Mouse (Mus musculus) lung, postnatal 25 days (tissue): ENCODE measurements at regions not wholly inside any gene's neighbourhood (a gene's known extent, or its start where the extent isn't known, plus 50 kb on each side); places are given as distances from the start of the nearest gene placed in this dataset.
"Not testable (repeated sequence)": the region's sequence is repeated elsewhere in the genome, so short reads cannot be mapped to it uniquely, and the experiment has no call there.

Experiments used
- DNase-seq: peaks from one replicate; pipeline ENCODE4 v3.0.0; 2022; ENCODE audit warnings: low spot score

DNA sequence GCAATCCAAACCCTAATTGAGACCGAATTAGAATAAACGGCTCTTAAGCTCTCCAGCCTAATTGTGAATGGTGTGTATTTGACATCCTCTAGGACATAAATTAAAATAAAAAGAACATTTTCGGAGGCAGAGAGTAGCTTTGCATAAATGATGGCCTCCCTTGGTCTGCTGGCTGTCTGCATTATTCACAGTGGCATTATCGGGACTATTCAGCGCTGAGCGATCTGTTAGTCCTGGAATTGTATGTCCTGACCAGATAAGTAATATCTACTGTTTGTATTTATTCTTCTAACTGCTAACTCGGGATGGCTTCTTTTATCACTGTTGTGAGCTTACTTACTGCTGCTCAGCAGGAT, 299.6 kb downstream of the Chl1 start:
- no peak for DNase-seq

DNA sequence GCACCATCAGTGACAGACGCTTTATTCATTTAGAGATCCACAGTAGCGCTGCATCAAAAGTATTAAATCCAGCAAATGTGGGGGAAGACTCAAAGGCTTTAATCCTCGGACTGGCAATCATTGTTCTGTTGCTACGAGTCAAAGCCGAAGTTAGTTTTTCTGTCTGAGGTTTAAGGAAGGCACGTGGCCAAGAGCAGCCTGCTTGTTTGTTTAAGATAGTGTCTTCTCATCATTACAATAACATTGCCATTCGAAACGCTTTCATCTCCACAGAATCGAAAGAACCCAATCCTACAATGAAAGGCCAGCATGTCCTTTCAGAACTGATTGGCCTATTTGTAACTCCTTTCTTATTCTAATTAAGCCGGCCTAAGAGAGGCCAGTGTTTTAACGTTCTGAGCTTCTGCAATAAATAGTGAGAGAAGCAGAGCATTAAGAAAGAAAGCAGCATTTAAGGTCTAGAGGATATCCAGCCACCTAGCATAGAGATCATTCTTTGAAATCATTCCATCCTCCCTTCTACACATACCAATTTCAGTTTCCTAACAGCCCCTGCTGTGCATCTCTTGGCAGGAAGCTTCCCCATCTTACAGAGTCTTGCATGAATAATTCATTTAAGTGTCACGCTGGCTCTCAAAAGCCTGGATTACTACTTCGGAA, 300.1 kb downstream of the Chl1 start:
- no peak for DNase-seq

DNA sequence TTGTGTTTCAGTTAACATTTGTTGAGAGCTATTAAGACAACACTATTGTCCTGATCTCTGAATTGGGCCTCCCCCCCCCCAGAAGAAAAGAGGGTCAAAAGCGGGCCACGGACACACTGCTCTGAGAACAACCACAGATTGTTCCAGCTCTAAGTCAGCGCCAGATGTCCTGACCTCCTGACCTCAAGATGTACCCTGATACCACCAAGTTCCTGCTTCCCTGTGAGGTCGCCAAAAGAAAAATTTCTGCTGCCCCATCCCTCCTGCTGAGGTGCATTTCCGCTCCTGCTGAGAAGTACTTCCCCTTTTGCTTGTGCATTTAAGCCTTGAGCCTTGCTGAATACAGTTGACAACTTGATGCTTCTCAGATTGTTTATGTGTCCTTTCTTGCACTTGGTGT, 306.0 kb downstream of the Chl1 start:
- DNase-seq, result not testable (repeated sequence)

DNA sequence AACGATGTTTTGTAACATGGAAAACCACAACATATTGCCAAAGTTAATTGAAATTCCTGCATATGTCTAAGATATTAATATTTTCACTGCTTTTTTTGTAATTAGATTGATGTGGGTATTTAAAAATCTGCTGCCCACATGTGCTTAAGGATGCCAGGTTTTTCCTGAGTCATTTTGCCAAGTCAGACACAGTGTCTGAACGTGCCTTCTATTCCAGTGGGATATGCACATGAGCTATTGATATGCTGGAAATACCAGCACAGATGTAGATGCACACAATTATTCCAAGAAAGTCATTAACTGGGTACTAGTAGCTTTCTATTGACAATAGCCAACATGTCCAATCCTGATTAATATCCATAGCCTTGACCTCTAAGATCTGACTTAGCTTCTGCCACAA, 315.7 kb downstream of the Chl1 start:
- no peak for DNase-seq

DNA sequence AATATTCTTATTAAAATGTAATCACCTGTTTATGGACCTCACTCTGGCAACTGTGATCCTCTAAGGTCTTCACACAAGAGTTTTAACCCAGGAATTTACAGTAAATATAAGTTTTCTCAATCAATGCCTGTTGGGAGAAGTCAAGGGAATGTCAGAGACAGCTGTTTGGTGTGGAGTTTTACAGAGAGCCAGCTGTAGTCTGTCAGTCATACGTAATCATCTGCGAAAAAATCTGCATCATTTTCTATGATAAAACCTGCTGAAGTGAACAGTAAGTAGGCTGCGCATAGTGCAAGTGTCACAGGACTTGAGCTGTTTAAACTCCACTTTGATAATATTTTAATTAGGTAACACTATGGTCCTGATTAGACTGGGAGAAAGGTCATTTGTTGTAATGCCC, 317.2 kb downstream of the Chl1 start:
- DNase-seq, result no peak

DNA sequence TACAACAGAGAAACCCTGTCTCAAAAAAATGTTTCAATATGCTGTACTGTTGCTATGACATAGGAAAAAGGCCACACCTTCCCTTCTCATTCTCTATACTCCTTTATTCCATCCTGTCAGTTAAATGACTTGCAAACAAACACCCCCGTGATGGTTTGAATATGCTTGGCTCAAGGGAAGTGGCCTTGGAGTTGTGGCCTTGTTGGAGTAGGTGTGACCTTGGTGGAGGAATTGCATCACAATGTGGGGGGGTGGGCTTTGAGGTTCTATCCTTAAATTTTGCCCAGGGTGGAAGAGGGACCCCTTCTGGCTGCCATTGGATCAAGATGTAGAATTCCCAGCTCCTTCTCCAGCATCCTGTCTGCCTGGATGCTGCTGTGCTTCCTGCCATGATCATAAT, 318.5 kb downstream of the Chl1 start:
- DNase-seq, result no peak

DNA sequence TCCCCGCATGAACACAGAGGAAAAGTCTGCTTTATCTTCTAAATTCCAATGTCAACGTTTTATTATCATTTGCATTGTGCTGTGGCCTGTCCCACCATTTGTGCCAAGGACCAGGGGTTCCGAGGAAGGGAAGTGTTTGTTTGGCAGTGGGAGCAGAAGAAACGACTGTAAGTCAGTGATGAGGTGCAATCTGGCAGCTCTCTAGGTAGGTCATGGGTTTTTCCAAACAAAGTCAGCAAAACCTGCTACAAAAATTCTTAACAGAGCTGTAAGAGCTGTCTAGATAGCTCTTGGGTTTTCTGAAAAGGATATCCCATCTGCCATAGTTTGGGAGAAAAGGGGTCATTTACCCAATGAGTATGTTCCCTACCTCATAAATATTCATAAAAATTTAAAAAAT, 321.9 kb downstream of the Chl1 start:
- no peak for DNase-seq

DNA sequence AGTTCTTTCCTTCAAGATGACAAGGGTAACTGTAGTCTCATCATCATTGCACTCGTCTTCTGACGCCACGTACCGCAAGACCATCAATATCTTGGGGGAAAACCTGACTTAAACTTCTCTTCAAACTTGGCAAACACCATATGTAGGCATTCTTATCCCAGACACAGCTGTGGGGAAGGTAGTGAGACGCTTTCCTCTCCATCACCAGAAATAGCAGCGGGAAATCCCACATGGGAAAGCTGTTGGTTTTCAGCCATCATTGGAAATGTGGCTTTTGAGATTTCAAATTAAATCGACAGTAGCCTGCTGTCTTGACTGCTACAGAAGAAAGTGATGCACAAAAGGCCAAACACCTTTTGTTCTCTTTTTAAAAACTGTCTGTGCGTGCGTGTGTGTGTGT, 322.4 kb downstream of the Chl1 start:
- no peak for DNase-seq

DNA sequence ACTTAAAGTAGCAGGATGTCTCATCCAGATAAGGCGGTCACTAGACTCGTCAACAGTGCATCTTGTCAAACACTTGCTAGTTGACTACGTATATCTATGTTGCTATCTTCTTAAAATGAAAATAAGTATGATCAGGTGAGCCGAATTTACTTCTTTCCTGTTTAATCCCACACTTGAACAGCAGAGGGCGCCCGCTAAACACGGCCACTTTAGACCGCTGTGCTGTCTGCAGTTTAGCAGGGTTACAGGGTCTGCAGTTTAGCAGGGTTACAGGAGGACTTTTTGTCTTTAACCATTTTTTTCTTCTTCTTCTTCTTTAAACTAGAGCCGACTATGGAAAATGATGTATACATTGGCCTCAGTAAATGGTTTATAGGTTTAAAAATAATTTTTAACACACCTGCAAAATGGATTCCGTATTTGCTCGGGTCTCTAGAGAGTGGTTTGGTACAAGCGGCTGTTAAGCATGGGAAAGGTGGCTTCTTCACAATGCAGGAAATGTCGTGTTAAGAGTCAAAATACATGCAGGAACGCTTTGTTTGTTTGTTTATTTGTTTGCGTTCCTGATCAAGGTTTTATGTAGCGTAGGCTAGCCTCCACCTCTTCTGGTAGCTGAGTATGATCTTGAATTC, 323.2 kb downstream of the Chl1 start:
- peak; percentile 2 for DNase-seq

DNA sequence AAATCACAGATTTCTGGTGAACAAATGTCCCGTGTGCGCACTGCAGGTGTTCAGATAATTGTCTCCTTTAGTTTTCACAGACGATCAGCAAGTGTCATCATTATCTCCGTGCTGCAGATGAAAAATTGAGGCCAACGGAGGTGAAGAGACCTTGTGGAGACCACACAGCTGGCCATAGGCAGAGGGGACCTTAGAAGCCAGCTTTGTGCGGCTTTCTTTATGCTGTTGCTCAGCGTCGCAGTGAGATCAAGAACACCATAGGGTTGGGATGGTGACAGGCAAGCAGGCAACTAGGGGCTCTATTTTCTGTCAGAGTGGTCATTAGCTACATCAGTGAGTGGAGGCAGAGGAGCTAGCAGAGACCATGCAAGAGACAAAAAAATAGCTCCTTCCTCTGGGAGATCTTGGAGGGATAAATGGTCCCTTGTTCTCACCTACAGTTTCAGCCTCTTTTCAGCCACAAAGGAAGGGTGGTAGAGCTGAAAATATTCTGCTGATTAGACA, 324.4 kb downstream of the Chl1 start:
- no peak for DNase-seq

DNA sequence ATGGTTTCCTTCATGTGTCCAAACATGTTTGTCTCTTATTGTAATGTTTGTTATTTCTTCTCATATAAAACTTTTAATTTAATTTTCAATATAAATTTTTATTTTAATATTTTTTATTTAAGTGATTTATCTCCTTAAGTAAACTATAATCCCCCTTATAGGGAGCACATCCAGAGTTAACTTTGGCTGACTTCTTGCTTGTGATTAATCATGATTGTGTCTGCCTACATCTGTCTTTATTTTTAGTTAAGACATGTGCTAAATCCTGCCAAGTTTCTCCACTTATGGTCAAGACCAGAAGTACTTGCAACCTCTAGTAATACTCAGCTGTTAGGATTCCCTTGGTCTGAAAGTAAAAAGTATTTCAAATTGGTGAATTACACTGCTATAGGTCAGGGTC, 349.4 kb downstream of the Chl1 start:
- DNase-seq, result no peak

DNA sequence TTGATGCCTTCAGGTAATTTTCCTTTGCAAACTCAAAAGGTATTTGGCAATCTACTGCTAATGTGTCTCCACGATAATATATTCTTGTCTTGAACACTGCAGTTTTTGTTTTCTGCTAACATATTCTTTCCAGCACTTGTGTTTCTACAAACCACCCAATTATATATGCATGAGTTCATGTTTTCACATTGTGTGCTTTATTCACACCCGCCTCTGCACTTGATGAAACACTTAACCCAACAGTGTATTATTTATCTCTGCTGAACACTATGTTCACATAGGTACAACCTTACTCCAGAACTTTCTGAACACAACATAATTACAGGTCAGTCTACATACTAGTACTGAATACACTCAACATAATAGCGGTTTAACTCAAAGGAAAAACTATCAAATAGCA, 383.1 kb downstream of the Chl1 start:
- DNase-seq, result no peak

DNA sequence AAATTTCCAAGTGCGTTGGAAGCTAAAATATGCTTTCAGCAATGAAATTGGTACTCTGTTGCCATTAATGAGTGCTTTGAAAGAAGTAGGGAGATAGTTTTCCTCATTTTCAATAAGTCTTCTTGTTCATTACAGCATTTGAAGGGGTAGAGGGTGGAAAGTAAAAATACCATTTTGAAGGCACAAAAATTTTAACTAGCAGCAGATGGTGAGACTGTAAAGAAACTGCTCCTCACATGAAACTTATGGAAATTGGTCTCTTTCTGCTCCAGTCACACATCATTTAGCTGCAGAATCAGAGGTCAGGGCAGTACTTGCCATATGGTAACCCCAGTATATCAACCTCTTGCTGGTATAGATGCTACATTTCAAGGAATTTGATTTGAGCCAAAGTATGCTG, 414.1 kb downstream of the Chl1 start:
- DNase-seq, result no peak

DNA sequence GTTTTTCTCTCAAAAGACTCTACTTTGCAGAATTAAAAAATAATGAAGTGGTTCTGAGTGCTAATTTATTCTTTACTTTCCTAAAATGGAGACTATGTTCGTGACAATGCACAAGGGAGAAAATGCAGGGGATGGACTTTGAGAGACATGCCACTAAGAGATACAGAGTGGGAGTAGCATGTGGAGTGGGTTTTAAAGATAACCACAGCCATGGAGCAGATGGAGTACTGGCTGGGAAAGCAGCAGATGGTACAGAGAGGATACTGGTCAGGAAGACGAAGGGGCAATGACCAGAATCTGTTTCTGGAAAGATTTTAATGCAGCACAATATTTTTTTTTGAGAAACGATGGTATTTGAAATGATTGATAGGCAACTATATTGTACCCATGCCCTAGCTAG, 416.7 kb downstream of the Chl1 start:
- DNase-seq, result no peak

DNA sequence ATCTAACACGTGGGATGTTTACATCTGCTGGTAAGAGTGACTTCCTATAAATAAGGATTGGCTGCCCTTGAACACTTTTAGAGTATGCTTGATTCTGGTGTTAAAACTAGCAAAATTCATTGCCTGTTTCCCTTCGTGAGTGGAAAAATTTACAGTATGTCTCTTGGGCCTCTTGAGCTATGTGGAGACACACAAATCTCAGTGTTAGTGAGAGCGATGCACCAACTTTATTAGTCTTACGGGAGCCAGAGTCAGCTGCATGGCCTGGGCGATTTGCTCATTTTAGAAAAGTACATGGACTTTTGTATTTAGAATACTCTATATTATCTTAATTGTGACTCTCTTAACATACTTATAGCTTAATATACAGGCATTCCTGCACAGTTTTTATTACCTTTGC, 430.0 kb downstream of the Chl1 start:
- DNase-seq, result no peak

DNA sequence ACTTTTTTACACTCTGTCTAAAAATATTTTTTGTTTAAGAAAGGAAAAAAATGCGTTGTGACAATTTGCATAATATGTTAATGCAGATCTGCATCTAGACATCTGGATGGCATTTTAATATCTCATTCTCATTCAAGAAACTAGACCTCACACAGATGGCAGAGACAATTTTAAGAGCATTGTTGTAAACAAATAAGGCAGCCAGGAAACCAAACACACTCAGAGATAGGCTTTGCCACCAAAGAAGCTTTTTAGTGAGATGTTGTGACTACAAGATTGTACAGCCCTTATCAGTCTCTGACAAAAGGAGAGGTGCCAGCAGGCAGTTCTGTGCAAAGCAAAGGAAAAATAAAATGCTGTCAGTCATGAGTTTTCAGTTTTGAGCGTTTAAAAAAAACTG, 434.0 kb downstream of the Chl1 start:
- no peak for DNase-seq

DNA sequence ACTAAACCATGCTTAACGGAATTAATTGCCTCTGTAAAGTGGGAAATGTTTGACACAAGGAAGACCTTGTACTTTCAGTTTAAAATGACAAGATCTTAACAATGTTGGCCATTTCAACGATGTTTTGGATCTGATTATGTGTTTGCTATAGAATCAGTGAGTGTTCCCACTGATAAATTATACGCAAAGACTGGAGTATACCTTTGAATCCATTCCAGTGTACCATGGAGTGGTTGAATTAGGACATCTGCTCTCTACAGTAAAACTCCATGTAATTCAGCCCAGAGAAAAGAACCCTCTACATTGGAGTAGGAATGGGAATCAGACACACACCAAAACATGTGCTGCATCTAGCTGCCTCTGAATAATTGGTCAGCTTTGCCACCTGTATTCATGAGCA, 437.1 kb downstream of the Chl1 start:
- no peak for DNase-seq

DNA sequence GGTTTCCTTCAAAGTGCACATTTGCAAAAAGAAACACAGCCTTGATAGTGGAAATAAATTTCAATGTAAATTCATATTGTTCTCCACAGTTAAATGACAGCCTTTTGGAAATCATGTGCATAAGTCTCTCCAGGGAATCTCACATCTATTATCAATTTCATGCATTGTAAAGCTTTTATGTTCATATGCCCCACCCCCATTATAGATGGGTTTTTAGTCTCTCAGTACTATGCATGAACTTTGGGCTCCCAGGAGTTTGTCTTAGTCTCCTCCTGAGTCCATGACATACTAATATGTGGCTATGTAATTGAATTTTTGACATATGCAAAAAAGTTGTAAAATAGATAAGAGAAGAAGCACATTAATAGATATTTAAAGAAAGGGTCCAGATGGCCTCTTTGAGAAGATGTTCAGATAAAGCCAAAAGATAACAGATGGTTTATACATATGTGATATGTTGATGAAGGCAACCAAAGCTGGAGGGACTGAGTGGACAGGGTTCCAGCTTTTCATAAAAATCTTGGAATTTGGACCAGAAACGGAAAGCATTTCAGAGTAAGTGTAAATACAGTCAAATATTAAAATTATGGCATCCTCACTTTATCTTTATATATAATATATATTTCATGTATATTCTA, 442.9 kb downstream of the Chl1 start:
- no peak for DNase-seq

DNA sequence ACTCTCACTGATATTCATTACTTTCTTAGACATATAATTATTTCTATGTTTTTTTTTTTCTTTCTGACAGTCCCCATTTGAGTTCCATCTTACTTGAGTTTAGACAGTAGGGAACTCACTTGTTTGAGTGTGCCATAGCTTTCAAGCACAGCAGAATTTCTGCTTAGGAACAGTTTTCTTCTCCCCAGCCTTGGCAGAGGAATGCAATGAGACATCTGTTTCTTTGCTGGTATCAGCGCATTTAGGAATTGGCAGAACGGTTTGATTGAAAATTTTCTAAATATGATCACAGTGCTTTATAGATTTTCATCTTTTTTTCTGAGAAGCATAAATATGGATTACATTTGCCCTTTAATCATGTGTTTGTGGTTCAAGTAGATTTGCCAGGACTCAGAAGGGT, 448.6 kb downstream of the Chl1 start:
- no peak for DNase-seq

DNA sequence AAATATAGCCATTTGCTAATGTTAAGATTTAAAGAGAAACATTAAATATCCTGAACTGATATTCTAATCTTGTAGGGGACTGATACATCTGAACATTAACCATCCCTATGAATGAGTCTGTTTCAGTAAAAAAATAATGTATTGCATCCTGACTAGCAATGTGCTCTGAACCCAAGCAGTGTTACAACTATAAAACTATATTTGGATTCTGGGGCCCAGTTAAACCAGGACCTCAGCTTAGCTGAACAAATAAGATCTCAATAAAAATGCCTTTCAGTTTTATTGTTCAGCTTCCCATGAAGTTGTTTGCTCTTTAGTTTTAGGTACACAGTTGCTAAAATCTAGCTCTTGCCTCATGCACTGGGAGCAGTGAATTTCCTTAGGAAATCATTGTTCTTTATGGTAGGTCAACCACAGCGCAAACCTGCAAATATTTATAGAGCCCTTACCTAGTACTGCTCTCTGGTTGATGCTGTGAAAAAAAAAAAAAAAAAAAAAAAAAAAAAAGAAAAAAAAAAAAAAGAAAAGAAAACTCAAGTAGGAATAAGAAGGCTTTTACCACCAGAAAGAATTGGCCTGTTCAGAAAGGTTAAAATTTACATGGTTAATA, 457.5 kb downstream of the Chl1 start:
- DNase-seq, result peak; percentile 23

DNA sequence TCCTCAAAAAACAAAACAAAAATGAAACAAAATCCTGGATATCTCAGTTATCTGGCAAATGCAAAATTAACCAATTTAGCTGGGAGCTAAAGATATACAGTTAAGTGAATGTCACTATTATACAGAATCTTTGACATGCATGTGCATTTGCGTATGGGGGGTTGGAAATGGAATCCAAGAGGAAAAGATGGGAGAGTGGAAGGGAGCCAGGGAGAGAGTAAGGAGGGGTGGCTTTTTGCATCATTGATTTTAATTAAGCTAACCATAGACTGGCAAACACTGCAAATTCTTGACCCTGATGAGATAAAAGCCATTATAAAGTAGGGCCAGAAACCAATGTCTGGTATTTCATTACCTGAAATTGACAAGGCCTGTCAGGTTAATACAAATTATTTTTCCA, 488.8 kb downstream of the Chl1 start:
- no peak for DNase-seq

DNA sequence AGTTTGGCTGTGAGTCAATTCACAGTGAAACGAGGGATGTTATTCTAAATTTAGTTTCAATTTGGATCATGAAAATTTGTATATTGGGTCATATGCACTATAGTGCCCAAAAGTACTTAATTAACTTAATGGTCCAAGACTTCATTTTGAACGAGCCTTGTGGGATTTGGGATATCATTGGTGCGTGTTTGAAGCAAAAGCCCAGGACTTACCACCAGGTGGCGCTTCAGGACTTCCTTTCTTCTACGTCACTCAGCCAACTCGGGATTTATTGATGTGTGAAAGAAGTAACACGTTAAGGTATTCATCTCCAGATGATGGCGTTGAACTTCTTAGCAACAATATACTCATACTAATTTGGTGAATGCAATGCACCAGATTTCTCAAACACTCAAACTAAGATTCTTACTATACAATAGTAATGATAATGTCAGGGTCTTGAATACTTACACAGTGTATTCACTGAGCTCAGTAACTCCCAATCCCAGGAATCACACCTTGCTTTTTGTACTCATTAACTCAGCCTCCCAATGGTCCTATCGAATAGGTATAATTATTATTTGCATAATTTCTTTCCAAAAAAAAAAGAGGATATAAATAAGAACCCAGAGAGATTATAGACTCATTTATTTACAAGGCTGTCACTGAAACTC, 464.0 kb upstream of the Cntn6 start:
- peak; percentile 34 for DNase-seq

DNA sequence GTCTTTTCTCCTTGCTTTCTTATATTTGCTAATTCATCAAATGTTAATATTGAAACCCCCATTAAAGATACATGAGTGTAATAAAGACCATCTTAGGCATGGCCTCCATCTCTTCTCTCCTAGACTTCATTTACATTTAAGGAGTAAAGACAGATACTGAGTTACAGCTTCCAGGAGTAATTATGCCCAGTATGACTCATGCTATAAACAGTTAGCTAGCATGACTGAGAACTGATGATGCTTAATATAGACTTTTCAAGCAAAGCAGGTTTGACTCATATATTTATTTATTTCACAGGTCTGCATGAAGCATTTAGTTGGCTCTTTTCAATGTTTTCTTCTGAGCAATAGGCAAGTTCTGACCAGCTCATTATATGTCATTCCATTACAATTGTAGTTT, 453.7 kb upstream of the Cntn6 start:
- no peak for DNase-seq
